Mouse (Mus musculus) midbrain, embryonic 11.5 days (tissue): ENCODE results near the gene Rap1b. TPM values are rescaled to one million over a fixed set of nuclear protein-coding genes. Genes with fewer than 3 reads are reported as not detected.
A peak's percentile ranks its signal among the peaks of the same experiment; 100 is the strongest.
"Not testable (repeated sequence)": the region's sequence is repeated elsewhere in the genome, so short reads cannot be mapped to it uniquely, and the experiment has no call there.

Experiments
- ATAC-seq: fragments of 200-750 bp; cut with Nextera tagmentation; 2 replicates; pipeline ENCODE4 v1.8.0; 2017; ENCODE audit warnings: moderate TSS enrichment, moderate library complexity; ENCODE audit not compliant: low FRiP score
- DNase-seq: peaks from one replicate; pipeline ENCODE4 v3.0.0; 2015; ENCODE audit warnings: low spot score; ENCODE audit errors: missing footprints
- H3K27ac ChIP-seq: fragments of 300-500 bp; sonication (generic); 2 replicates; pipeline ENCODE4 v1.5.1; 2014; ENCODE audit warnings: low read depth, low read length
- H3K27me3 ChIP-seq: fragments of 300-500 bp; sonication (generic); 2 replicates; pipeline ENCODE4 v1.6.1; 2014; ENCODE audit warnings: mild to moderate bottlenecking, low read length, moderate library complexity, mixed read lengths; ENCODE audit not compliant: control insufficient read depth, insufficient read depth
- H3K36me3 ChIP-seq: fragments of 300-500 bp; sonication (generic); 2 replicates; pipeline ENCODE4 v1.6.1; 2014; ENCODE audit warnings: mild to moderate bottlenecking, low read length, moderate library complexity, mixed read lengths; ENCODE audit not compliant: control insufficient read depth, insufficient read depth
- H3K4me1 ChIP-seq: fragments of 300-500 bp; sonication (generic); 2 replicates; pipeline ENCODE4 v1.6.1; 2014; ENCODE audit warnings: low read length; ENCODE audit not compliant: control insufficient read depth, insufficient read depth
- H3K4me2 ChIP-seq: fragments of 300-500 bp; sonication (generic); 2 replicates; pipeline ENCODE4 v1.6.1; 2014; ENCODE audit warnings: mild to moderate bottlenecking, moderate library complexity
- H3K4me3 ChIP-seq: fragments of 300-500 bp; sonication (generic); 2 replicates; pipeline ENCODE4 v1.5.1; 2014; ENCODE audit warnings: low read depth, low read length
- H3K9ac ChIP-seq: fragments of 300-500 bp; sonication (generic); 2 replicates; pipeline ENCODE4 v1.6.1; 2014; ENCODE audit warnings: low read length
- H3K9me3 ChIP-seq: fragments of 300-500 bp; sonication (generic); 2 replicates; pipeline ENCODE4 v1.6.1; 2016; ENCODE audit warnings: low read length; ENCODE audit not compliant: control insufficient read depth
- WGBS: fragments of 180-500 bp; shearing (Covaris S2); extraction: QIAGEN DNeasy Blood & Tissue Kit; methylation state at CpG from one replicate; pipeline ENCODE4 v1.1.7; 2014; 5-methylcytosine and 5-hydroxymethylcytosine counted together
- polyA plus RNA-seq: library from polyadenylated mRNA; unstranded; fragments of >200 nt; fragmentation: Nextera tagmentation; extraction: Ambion mirVana; gene quantifications from 2 replicates; pipeline ENCODE4 v1.2.1, GENCODE M21; 2014

Rap1b gene
- polyA plus RNA-seq: 172 and 178 TPM in 2 replicates

DNA sequence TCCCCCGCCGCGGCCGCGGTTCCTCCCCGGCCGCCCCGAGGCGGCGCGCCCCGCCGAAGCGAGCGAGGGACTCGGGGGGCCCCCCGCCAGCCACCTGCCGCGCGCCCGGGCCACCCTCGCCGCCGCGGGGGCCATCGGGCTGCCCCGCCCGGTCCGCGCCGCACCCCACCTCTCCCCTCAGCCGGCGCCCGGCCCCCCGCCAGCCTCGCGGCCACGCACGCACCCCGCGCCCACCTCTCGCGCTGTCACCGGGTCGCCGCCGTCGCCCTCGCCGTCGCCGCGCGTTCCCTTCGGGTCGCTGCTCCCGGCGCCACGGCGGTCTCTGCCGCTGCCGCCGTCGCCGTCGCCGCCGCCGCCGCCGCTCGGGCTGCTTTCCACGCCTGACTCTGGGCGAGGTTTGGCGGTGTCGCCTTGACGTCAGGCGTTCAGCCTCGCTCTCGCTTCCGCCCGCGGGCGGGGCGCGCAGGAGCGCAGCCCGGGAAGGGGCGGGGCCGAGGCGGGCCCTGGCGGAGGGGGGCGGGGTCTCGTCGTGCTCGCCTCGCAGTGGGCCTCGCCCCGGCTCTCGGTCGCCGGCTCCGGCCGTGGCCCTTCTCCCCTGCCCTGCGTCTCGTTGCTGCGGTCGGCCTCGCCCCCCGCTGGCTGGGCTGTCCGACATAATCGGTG, at the start of gene Rap1b:
Gene Rap1b (minus strand): TSS at position 439 of the 663 bp plus-strand sequence.
- H3K36me3 ChIP-seq: no peaks in the 10 kb centered on the region
- peak within 1 kb of the TSS; percentile 93 for H3K27ac ChIP-seq
- H3K9me3 ChIP-seq: no peaks in the 10 kb centered on the region
- H3K4me1 ChIP-seq: peaks cover 8% of the 10 kb centered on the region; the same call in 1 of the 2 replicates
- ATAC-seq (peak; percentile 95), DNase-seq (peak; percentile 99)
- under 1% methylated on average over 77 of the region's 112 CpGs for WGBS
- H3K27me3 ChIP-seq: 0 out of 2 replicates have a peak, but pooled peaks cover 2% of the 10 kb centered on the region
- peak within 1 kb of the TSS; percentile 37 for H3K4me2 ChIP-seq
- H3K9ac ChIP-seq: peak within 1 kb of the TSS; percentile 91
- H3K4me3 ChIP-seq: peak within 1 kb of the TSS; percentile 97

DNA sequence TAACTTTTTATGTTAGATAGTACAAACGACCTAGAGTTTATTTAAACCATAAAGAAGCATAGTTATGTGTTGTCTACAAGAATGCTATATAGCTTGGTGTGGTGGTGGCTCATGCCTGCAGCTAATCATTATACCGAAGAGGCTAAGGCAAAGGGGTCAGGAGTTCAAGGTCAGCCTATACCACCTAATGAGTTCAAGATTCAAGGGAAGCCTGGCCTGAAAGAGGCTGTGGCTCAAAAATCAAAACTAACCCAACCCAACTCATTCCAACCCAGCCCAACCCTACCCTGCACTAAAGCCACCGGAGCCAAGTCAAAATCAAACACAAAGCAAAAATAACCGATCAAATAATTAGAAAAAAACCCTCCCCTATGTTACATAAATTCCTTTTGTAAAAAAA, 49.4 kb upstream of the Rap1b start:
- WGBS: 82% methylated on average over 4 of the region's 4 CpGs
- no peak overlapping the region for H3K27ac ChIP-seq
- no peaks in the 10 kb centered on the region for H3K27me3 ChIP-seq
- H3K9me3 ChIP-seq: no peaks in the 10 kb centered on the region
- H3K4me3 ChIP-seq: no peak overlapping the region
- no peak overlapping the region for H3K9ac ChIP-seq
- peak; percentile 54 for DNase-seq
- ATAC-seq: no peak
- H3K4me1 ChIP-seq: no peaks in the 10 kb centered on the region
- no peak overlapping the region for H3K4me2 ChIP-seq
- H3K36me3 ChIP-seq: no peaks in the 10 kb centered on the region

DNA sequence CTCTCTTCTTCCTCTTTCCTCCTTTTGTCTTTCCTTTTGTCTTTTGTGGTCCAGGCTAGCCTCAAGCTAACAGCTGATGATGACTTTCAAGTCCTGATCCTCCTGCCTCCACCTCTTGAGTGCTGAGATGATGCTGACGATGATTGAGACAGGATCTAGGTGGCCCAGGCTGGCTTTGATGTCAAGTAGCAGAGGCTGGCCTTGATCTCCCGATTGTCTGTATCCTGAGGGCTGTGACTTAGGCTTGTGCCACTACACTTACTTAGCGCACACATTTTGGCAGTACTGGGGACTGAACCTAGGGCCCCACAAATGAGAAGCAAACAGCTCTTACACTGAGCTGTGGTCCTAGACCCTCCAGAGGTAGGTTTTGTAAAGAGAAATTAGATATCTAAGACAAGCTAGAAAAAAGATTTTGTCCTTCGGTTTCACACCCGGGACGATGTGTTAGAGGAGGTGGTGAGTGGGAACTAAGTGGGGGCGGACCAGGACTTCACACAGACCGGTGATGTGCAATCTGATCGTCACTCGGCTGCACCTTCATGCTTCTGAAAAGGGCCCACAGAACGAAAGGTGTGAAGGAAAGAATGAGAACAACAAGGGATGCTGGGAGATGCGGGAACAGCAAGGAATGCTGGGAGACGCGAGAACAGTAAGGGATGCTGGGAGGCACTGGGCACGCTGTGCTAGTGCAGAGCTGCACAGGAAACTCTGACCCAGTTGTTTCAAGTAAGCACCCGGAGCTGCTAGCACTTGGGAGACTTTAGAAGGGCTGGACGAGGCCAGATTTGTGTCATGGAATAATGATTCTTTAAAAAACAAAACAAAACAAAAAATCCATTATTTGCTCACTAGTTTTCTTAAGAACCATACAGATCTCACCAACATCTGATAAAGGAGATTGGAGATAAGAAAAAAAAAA, 48.5 kb upstream of the Rap1b start:
- DNase-seq (no peak), ATAC-seq (no peak)
- Histone ChIP-seq H3K4me1 (no peaks in the 10 kb centered on the region), H3K9me3 (no peaks in the 10 kb centered on the region), H3K9ac (no peak overlapping the region), H3K36me3 (no peaks in the 10 kb centered on the region), H3K4me3 (no peak overlapping the region), H3K27ac (no peak overlapping the region), H3K27me3 (no peaks in the 10 kb centered on the region), H3K4me2 (no peak overlapping the region)
- WGBS: 92% methylated on average over 17 of the region's 17 CpGs

DNA sequence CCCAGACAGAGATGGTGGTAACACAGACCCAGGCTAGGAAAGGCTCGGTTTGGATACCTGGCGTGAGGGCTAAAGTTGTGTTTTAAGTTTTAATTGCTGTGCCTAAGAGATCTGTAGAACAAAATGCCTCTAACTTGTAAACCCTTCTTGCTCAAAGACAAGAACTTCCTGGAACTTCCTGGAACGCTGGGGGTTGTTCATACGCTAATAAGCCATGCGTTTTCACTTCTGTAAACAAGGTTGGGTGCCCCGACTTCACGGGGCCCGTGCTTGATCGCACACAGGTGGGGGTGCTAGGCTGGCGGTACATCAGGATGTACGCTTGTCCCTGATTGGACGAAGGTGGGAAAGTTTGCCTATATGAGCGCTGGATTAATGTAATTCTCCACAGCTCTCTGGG, 47.3 kb upstream of the Rap1b start:
- WGBS: 54% methylated on average over 12 of the region's 13 CpGs

DNA sequence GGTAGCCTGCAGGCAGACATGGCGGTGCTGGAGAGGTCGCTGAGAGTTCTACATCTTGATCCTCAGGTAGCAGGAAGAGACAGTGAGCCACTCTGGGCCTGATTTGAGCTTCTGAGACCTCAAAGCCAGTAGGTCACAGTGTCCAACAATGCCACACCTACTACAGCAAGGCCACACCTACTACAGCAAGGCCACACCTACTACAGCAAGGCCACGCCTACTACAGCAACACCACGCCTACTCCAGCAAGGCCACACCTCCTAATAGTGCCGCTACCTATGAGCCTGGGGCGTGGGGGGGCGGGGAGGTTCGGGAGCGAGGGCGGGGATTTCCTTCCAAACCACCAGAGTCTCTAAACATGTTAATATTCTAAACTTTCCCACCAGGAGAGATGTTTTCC, 45.5 kb upstream of the Rap1b start:
- no peak overlapping the region for H3K27ac ChIP-seq
- H3K9ac ChIP-seq: no peak overlapping the region
- WGBS: 77% methylated on average over 10 of the region's 10 CpGs
- no peaks in the 10 kb centered on the region for H3K4me1 ChIP-seq
- H3K4me2 ChIP-seq: no peak overlapping the region
- DNase-seq (no peak), ATAC-seq (no peak)
- H3K9me3 ChIP-seq: no peaks in the 10 kb centered on the region
- H3K4me3 ChIP-seq: no peak overlapping the region
- H3K36me3 ChIP-seq: no peaks in the 10 kb centered on the region
- H3K27me3 ChIP-seq: no peaks in the 10 kb centered on the region

More for the DNA sequence above, 47.3 kb upstream of the Rap1b start:
- DNase-seq, H3K27ac ChIP-seq, H3K36me3 ChIP-seq, H3K4me2 ChIP-seq, ATAC-seq, H3K9ac ChIP-seq, H3K27me3 ChIP-seq, H3K9me3 ChIP-seq, H3K4me1 ChIP-seq, H3K4me3 ChIP-seq: not testable (repeated sequence)

DNA sequence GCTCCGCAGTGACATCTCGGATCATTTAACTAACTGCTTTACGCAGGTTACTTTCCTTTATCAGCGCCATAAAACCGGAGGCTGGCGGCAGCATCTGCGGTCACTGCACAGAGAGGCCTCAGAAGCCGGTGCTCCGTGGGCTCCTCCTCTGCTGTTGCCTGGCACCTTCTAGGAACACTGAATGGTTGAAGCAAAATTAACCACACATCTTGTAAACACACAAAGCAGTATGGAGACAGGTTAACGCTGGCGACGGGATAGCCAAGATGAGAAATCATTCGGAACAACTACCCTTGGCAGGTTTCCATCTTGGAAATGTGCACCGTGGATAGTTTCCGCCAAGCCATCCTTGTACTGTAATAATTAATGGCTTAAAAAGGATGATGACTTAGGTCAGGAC, 43.0 kb upstream of the Rap1b start:
- Histone ChIP-seq H3K4me3 (no peak overlapping the region), H3K36me3 (no peaks in the 10 kb centered on the region), H3K27me3 (no peaks in the 10 kb centered on the region), H3K9me3 (no peaks in the 10 kb centered on the region), H3K9ac (no peak overlapping the region), H3K4me2 (no peak overlapping the region), H3K27ac (no peak overlapping the region), H3K4me1 (no peaks in the 10 kb centered on the region)
- DNase-seq (peak; percentile 23), ATAC-seq (no peak)
- 90% methylated on average over 15 of the region's 15 CpGs for WGBS

DNA sequence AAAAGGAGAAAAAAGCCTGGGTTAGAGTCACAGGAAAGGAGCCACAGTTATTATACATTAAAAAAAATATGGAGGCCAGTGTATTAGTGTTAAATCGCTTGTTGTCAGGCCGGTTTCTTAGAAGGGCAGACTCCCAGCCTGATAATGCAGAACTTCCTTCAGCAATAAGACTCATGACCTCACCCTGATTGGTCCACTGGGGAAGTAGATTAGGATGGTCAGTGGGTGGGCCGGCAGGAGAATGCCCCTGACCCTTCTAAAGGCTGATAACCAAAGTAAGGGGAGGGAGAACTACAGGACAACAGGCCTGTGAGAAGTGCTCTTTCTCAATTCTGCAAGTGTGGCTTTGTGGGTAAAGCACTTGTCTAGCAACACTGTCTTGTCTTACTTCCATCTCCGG, 39.5 kb upstream of the Rap1b start:
- no peaks in the 10 kb centered on the region for H3K4me1 ChIP-seq
- 66% methylated on average over 4 of the region's 4 CpGs for WGBS
- H3K36me3 ChIP-seq: no peaks in the 10 kb centered on the region
- no peaks in the 10 kb centered on the region for H3K27me3 ChIP-seq
- DNase-seq (peak; percentile 4), ATAC-seq (no peak)
- no peak overlapping the region for H3K4me3 ChIP-seq
- no peak overlapping the region for H3K9ac ChIP-seq
- no peak overlapping the region for H3K4me2 ChIP-seq
- no peaks in the 10 kb centered on the region for H3K9me3 ChIP-seq
- H3K27ac ChIP-seq: no peak overlapping the region

DNA sequence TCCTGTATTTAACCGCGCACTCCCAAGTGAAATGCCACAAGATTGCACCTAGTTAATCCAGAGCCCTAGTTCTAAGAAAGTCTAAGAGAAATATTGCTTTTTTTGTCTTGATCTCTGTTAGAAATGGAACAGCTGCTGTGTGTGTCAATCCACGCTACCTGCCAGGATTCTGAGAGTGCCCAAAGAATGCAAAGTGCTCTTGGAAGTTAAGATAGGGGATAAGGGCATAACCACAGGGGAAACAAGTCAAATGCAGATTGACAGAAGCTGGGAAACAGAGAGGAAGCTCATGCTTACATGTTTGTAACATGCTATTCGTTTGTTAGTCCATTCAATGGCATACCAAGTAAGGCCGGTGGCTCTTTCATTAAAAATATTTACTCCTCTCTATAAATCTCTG, 38.9 kb upstream of the Rap1b start:
- DNase-seq: no peak
- WGBS: 90% methylated on average over 5 of the region's 5 CpGs
- Histone ChIP-seq H3K9ac (no peak overlapping the region), H3K36me3 (no peaks in the 10 kb centered on the region), H3K27me3 (no peaks in the 10 kb centered on the region), H3K9me3 (no peaks in the 10 kb centered on the region), H3K4me2 (no peak overlapping the region), H3K27ac (no peak overlapping the region), H3K4me3 (no peak overlapping the region), H3K4me1 (no peaks in the 10 kb centered on the region)
- no peak for ATAC-seq

DNA sequence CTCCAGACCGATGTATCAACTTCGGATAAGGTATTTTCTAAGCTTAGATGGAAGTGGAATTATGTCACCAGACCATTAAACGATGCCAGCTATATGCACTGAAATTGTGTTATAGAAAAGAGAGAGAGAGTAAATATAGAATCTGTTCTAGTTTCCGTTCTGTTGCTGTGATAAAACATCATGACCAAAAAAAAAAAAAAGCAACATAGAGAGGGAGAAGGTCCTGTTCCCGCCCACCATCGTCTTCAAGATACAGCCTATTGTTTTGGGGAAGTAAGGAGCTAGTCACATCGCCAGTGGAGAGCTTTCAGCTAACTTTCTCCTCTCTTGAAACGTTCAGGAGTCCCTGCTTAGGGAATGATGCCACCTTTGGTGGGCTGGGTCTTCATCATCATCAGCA, 37.6 kb upstream of the Rap1b start:
- no peaks in the 10 kb centered on the region for H3K27me3 ChIP-seq
- H3K4me3 ChIP-seq: no peak overlapping the region
- H3K4me2 ChIP-seq: no peak overlapping the region
- no peaks in the 10 kb centered on the region for H3K36me3 ChIP-seq
- DNase-seq (peak; percentile 51), ATAC-seq (no peak)
- H3K4me1 ChIP-seq: no peaks in the 10 kb centered on the region
- H3K9me3 ChIP-seq: no peaks in the 10 kb centered on the region
- H3K27ac ChIP-seq: no peak overlapping the region
- WGBS: 90% methylated on average over 8 of the region's 8 CpGs
- no peak overlapping the region for H3K9ac ChIP-seq
